Mouse (Mus musculus): ENCODE data around the gene Churc1.
"Not testable (repeated sequence)": the region's sequence is repeated elsewhere in the genome, so short reads cannot be mapped to it uniquely, and the experiment has no call there.

The Churc1 gene

GRCm38 (mm10) chr12:76765354-76765851, at the start of gene Churc1, which contains the start of gene Fntb:
Churc1 (plus strand) TSS chr12:76765538.
Fntb (plus strand) TSS chr12:76765589.
- DNase-seq = peak; percentile 89

- DNase-seq = no peak
These were observed 47.0 kb upstream of the Churc1 start for GRCm38 (mm10) chr12:76718384-76718783.

GRCm38 (mm10) chr12:76720572-76720971, 44.8 kb upstream of the Churc1 start:
- DNase-seq = no peak

- DNase-seq = no peak
These were observed 43.3 kb upstream of the Churc1 start for GRCm38 (mm10) chr12:76722026-76722425.

GRCm38 (mm10) chr12:76727955-76728354, 37.4 kb upstream of the Churc1 start:
- DNase-seq = no peak

- DNase-seq = no peak
These were observed 14.4 kb upstream of the Churc1 start for GRCm38 (mm10) chr12:76750866-76751459.

DNA sequence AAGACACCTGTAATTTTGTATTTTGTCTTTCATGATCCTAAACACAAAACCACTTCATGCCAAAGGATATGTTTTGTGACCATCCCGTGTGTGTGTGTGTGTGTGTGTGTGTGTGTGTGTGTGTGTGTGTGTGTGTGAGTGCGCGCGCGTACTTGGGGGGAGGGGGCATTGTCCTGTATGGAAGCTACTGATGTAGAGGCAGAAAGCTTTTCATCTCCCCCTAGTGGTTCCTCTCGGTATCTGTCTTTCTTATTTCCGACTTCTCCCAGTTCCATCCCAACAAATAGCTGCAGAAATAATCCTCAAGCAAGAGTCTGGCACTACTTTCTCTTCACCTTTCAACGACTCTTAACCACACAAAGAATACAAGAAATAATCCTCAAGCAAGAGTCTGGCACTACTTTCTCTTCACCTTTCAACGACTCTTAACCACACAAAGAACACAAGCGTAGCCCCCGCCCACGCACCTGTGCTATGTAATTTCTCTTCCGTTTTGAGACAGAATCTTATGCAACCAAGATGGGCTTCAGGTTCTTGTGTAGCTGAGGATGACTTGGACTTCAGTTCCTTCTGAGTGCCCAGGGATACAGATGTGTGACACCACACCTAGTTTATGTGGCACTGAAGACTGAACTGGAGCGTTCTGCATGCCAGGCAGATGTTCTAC, 12.6 kb upstream of the Churc1 start:
- peak; percentile 77 for DNase-seq

- peak; percentile 28 for DNase-seq
These were observed 728 bp downstream of the Churc1 start for GRCm38 (mm10) chr12:76765901-76766630.

DNA sequence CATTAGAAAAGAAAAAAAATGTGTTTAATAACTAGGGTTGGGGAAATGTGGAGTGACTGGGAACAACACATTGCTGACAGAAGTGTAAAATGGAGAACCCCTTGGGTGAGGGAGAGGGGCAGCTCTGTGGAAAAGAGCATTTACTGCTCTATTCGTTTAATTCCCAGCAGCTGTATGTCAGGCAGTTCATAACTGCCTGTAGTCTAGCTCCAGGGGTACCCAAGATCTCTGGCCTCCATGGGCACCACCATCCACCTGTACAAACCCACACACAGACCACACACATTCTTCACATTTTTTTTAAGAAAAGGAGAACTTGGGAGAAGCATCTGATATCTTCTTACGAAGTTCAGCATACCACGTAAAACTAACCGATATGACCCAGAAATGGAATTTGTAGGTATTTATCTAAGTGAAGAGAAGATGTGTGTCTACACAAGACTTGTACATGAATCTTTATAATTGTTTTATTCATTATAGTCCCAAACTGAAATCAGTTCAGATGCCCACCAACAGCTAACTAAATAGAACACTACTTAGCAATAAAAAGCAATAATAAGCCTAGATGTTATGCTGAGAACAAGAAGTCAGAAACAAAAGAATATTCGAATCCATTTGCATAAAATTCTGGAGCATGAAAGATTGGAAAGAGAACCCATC, 5.6 kb downstream of the Churc1 start:
- no peak for DNase-seq

DNA sequence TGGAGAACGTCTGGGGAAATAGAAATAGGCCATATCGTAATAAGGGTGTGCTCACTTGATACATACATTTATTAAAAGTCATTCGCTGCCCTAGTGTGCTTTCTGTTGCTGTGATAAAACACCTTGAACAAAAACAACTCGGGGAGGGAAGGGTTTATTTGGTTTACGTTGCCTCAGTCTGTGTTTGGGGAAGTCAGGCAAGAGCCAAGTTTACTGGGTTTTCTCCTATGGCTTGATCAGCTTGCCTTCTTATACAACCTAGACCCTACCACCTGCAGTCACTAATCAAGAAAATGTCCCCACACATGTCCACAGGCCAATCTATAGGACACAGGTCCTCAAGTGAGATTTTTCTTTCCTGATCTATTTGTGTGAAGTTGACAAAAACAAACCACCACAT, 6.2 kb downstream of the Churc1 start:
- no peak for DNase-seq

- DNase-seq = no peak
These were observed 9.3 kb downstream of the Churc1 start for GRCm38 (mm10) chr12:76774652-76775051.

GRCm38 (mm10) chr12:76775132-76775531, 9.8 kb downstream of the Churc1 start:
- no peak for DNase-seq

DNA sequence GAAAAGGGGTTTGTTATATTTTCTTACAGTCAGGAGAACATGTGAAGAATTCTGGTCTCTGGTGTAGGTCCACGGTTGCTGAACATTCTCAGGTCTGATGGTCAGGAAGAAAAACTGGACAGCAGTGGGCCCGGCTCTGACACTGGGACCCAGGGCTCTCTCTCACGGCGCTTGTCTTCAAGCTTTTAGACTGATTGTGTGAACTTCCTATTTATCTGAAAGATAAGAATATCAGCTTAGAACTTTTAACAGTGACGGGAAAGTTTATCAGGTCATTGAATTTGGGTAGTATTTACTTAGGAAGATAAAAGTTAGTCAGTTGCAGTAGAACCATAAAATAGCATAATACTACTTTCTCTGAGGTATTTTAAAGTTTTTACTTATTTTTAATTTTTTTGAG, 11.6 kb downstream of the Churc1 start:
- no peak for DNase-seq

GRCm38 (mm10) chr12:76777845-76778244, 12.5 kb downstream of the Churc1 start:
- DNase-seq = no peak

- DNase-seq = no peak
These were observed 13.2 kb downstream of the Churc1 start for GRCm38 (mm10) chr12:76778305-76779083.

GRCm38 (mm10) chr12:76779951-76780350, 14.6 kb downstream of the Churc1 start:
- DNase-seq = no peak

DNA sequence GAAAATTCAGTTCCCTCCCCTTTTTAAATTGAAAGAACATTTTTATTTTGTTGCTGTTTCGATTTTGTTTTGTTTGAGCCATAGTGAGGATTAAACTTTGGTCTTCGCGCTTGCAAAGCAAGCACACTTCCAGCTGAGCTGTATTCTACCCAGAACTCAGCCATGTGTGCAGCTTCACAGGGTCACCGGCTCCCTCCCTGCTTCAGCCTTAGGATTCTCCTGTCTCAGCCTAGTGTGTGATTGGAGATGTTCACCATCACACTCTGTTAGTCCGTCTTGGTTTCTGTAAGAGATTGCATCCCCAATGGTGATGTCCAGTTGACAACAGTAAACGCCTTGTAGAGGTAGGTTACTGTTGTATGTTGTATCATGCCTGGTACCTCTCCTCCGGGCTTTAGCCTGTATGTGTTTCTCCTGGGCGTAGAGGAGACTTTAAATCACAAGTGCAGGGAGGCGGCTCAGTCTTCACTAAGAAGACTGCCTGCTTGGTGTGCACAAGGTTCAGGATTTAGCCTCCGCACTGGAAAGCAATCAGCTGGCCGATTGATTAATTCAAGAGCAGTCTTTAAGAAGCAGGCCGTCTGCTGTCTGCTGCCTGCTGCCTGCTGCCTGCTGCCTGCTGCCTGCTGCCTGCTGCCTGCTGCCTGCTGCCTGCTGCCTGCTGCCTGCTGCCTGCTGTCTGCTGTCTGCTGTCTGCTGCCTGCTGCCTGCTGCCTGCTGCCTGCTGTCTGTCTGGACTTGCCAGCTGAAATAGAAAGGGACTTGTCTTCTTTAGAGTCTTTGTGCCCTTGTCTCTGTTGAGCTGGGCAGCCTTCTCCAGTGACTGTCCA, 15.5 kb downstream of the Churc1 start:
- no peak for DNase-seq

DNA sequence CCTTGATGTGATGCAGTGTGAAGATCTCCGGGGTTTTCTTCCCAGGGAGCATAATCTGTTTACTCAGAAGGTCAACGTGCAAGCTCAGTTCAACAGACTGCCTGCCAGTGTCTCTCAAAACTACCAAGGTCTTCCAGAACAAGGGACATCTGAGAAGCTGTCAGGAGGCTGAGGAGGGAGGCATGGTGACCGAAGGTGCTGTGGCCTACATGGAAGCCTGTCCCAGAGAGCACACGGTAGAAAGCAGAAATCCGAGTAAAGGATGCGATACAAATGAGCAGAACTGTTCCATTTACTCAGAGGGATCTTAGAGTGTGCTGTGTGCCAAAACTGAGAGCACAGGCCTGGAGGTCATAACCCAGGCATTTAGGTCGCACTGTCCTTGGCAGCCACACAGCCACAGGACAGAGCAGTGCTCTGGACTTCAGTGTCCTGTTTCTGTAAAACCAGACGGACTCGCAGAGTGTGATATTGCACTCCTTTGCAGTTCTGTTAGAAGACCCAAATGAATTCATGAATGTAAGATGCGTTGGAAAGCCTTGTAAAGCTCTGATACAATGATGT, 18.8 kb downstream of the Churc1 start:
- DNase-seq = no peak

- no peak for DNase-seq
These were observed 25.2 kb downstream of the Churc1 start for GRCm38 (mm10) chr12:76790446-76791084.

DNA sequence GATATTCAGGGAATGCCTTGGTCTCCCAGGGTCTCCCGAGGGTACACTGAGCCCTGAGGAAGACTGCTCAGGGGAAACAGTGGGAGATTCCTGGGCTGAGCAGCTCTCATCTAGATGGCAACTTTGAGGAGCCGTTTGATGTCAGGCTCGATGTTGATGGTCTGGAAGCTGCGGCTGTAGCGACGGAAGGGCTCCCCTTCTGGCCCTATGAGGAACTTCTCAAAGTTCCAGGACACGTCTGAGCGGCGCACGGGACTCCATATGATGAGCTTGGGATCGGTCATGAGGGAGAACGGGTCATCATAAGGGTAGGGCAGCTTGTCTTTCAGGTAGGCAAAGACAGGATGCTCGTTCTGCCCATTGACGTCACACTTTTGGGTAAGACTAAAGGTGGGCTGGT, 27.2 kb downstream of the Churc1 start:
- not testable (repeated sequence) for DNase-seq

DNA sequence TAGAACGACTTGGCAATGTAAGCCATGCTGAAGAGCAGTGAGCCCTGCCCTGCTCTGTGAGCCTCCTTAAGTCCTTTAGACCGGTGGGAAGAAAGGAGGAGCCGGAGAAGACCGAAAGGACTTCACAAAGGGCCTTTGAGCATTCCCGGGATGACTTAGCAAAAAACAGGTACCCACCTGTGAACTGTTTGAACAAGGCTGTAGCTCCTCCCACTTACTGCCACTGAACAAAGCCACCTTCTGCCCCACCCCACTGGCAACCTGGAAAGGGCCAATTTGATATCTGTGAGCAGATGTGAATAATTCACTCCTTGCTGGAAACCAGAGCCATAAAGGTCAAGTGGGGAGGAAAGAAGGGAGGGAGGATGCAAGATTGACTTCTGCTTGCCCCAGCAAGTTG, 30.0 kb downstream of the Churc1 start, which contains the start of gene Gpx2:
Gene Gpx2, minus strand, starts transcription at position 205 of the 400 bp plus-strand sequence.
- DNase-seq = no peak

All from right cerebral cortex, adult 18-20 months (tissue).